Mouse (Mus musculus): ENCODE results near the gene Qprt.

- no peak for TF ChIP-seq POLR2A (IDR thresholded peaks at IDR 0.05; ENCODE audit: borderline replicate concordance, extremely low read depth, low read depth, low read length)
- no peak for TF ChIP-seq CTCF (IDR thresholded peaks at IDR 0.05; ENCODE audit: insufficient read depth, low read length)
Observed at GRCm38 (mm10) chr7:127121061-127121910, 740 bp downstream of the Qprt start.
